Mouse (Mus musculus) neural tube, embryonic 12.5 days (tissue): ENCODE results near the gene Otx2. TPM values are rescaled to one million over a fixed set of nuclear protein-coding genes. Genes with fewer than 3 reads are reported as not detected.

Experiments
- ATAC-seq: fragments of 200-750 bp; cut with Nextera tagmentation; 2 replicates; pipeline ENCODE4 v1.8.0; 2017; ENCODE audit warnings: low read depth, mild to moderate bottlenecking, moderate TSS enrichment, moderate library complexity; ENCODE audit not compliant: low FRiP score
- H3K27ac ChIP-seq: fragments of 300-500 bp; sonication (generic); 2 replicates; pipeline ENCODE4 v1.5.1; 2016
- H3K27me3 ChIP-seq: fragments of 300-500 bp; sonication (generic); replicated peaks from 2 replicates; pipeline ENCODE4 v1.6.1; 2016; ENCODE audit warnings: mild to moderate bottlenecking
- H3K36me3 ChIP-seq: fragments of 300-500 bp; sonication (generic); 2 replicates; pipeline ENCODE4 v1.6.1; 2016; ENCODE audit warnings: mild to moderate bottlenecking
- H3K4me1 ChIP-seq: fragments of 300-500 bp; sonication (generic); 2 replicates; pipeline ENCODE4 v1.6.1; 2016
- H3K4me2 ChIP-seq: fragments of 300-500 bp; sonication (generic); replicated peaks from 2 replicates; pipeline ENCODE4 v1.6.1; 2016; ENCODE audit warnings: mild to moderate bottlenecking
- H3K4me3 ChIP-seq: fragments of 300-500 bp; sonication (generic); 2 replicates; pipeline ENCODE4 v1.5.1; 2016
- H3K9ac ChIP-seq: fragments of 300-500 bp; sonication (generic); 2 replicates; pipeline ENCODE4 v1.6.1; 2016; ENCODE audit warnings: mild to moderate bottlenecking
- H3K9me3 ChIP-seq: fragments of 300-500 bp; sonication (generic); 2 replicates; pipeline ENCODE4 v1.6.1; 2016; ENCODE audit warnings: mild to moderate bottlenecking
- WGBS: fragments of 180-500 bp; shearing (Covaris S2); methylation state at CpG from one replicate; pipeline ENCODE4 v1.1.7; 2016; 5-methylcytosine and 5-hydroxymethylcytosine counted together
- polyA plus RNA-seq: library from polyadenylated mRNA; unstranded; fragments of >200 nt; fragmentation: Nextera tagmentation; extraction: Ambion mirVana; gene quantifications from 2 replicates; pipeline ENCODE4 v1.2.1, GENCODE M21; 2016

Gene Otx2
- 0.09 TPM in 1 of 2 replicates, not detected in the other for polyA plus RNA-seq

GRCm38 (mm10) chr14:48673541-48673940, at the start of gene Otx2:
Gene Otx2, minus strand, starts transcription at chr14:48673819.
- 0 out of 2 replicates have a peak, but pooled peaks cover 4% of the 10 kb centered on the region for H3K4me1 ChIP-seq
- ATAC-seq: no peak
- H3K4me3 ChIP-seq: no peak within 1 kb of the TSS
- WGBS: under 1% methylated on average over 27 of the region's 27 CpGs
- no peak within 1 kb of the TSS for H3K9ac ChIP-seq
- no peaks in the 10 kb centered on the region for H3K36me3 ChIP-seq
- H3K27ac ChIP-seq: no peak within 1 kb of the TSS
- peaks cover 96% of the 10 kb centered on the region for H3K27me3 ChIP-seq
- no peaks in the 10 kb centered on the region for H3K9me3 ChIP-seq
- no peak within 1 kb of the TSS for H3K4me2 ChIP-seq

- no peak for ATAC-seq
- 28% methylated on average over 4 of the region's 4 CpGs for WGBS
- Histone ChIP-seq H3K27me3 (no peaks in the 10 kb centered on the region), H3K36me3 (no peaks in the 10 kb centered on the region), H3K9ac (no peak overlapping the region), H3K4me2 (no peak overlapping the region), H3K4me1 (no peaks in the 10 kb centered on the region), H3K4me3 (no peak overlapping the region), H3K27ac (no peak overlapping the region), H3K9me3 (no peaks in the 10 kb centered on the region)
Measured at GRCm38 (mm10) chr14:48722763-48723162, 49.1 kb upstream of the Otx2 start.

GRCm38 (mm10) chr14:48719296-48719695, 45.7 kb upstream of the Otx2 start:
- Histone ChIP-seq H3K27ac (no peak overlapping the region), H3K4me3 (no peak overlapping the region), H3K27me3 (no peaks in the 10 kb centered on the region), H3K9me3 (no peaks in the 10 kb centered on the region), H3K4me1 (no peaks in the 10 kb centered on the region), H3K9ac (no peak overlapping the region), H3K4me2 (no peak overlapping the region), H3K36me3 (no peaks in the 10 kb centered on the region)
- ATAC-seq: no peak
- 89% methylated on average over 3 of the region's 3 CpGs for WGBS

GRCm38 (mm10) chr14:48717632-48718279, 44.1 kb upstream of the Otx2 start:
- H3K9me3 ChIP-seq: no peaks in the 10 kb centered on the region
- no peaks in the 10 kb centered on the region; the same call in 1 of the 2 replicates for H3K27me3 ChIP-seq
- H3K9ac ChIP-seq: no peak overlapping the region
- no peak overlapping the region for H3K4me2 ChIP-seq
- no peak overlapping the region for H3K4me3 ChIP-seq
- 85% methylated on average over 8 of the region's 8 CpGs for WGBS
- no peak for ATAC-seq
- H3K36me3 ChIP-seq: no peaks in the 10 kb centered on the region
- H3K4me1 ChIP-seq: no peaks in the 10 kb centered on the region
- H3K27ac ChIP-seq: no peak overlapping the region

GRCm38 (mm10) chr14:48716456-48716855, 42.8 kb upstream of the Otx2 start:
- Histone ChIP-seq H3K4me1 (no peaks in the 10 kb centered on the region), H3K36me3 (no peaks in the 10 kb centered on the region), H3K4me3 (no peak overlapping the region), H3K27me3 (no peaks in the 10 kb centered on the region; the same call in 1 of the 2 replicates), H3K9me3 (no peaks in the 10 kb centered on the region), H3K9ac (no peak overlapping the region), H3K4me2 (no peak overlapping the region), H3K27ac (no peak overlapping the region)
- WGBS: 90% methylated on average over 4 of the region's 4 CpGs
- no peak for ATAC-seq

- no peak overlapping the region for H3K4me3 ChIP-seq
- H3K27me3 ChIP-seq: peaks cover 37% of the 10 kb centered on the region
- H3K9me3 ChIP-seq: no peaks in the 10 kb centered on the region
- no peak overlapping the region for H3K9ac ChIP-seq
- 0 out of 2 replicates have a peak, but pooled peaks have one; percentile 22 for ATAC-seq
- H3K36me3 ChIP-seq: no peaks in the 10 kb centered on the region
- H3K4me1 ChIP-seq: peaks cover 12% of the 10 kb centered on the region
- no peak overlapping the region for H3K4me2 ChIP-seq
- WGBS: 75% methylated on average over 13 of the region's 13 CpGs
- H3K27ac ChIP-seq: no peak overlapping the region
Measured at GRCm38 (mm10) chr14:48710871-48711370, 37.3 kb upstream of the Otx2 start.

- Histone ChIP-seq H3K9ac (no peak overlapping the region), H3K27ac (no peak overlapping the region), H3K36me3 (no peaks in the 10 kb centered on the region), H3K4me3 (no peak overlapping the region), H3K27me3 (peaks cover 44% of the 10 kb centered on the region), H3K4me1 (peaks cover 12% of the 10 kb centered on the region), H3K4me2 (peak overlapping the region; percentile 51), H3K9me3 (no peaks in the 10 kb centered on the region)
- WGBS: 28% methylated on average over 11 of the region's 11 CpGs
- 0 out of 2 replicates have a peak, but pooled peaks have one; percentile 5 for ATAC-seq
Measured at GRCm38 (mm10) chr14:48710062-48710870, 36.6 kb upstream of the Otx2 start.

GRCm38 (mm10) chr14:48709371-48710061, 35.9 kb upstream of the Otx2 start:
- H3K4me1 ChIP-seq: peaks cover 12% of the 10 kb centered on the region
- peak overlapping the region; percentile 51 for H3K4me2 ChIP-seq
- peak; percentile 92 for ATAC-seq
- H3K9me3 ChIP-seq: no peaks in the 10 kb centered on the region
- H3K27me3 ChIP-seq: peaks cover 50% of the 10 kb centered on the region
- H3K4me3 ChIP-seq: no peak overlapping the region
- no peak overlapping the region for H3K9ac ChIP-seq
- no peak overlapping the region for H3K27ac ChIP-seq
- WGBS: under 1% methylated on average over 20 of the region's 20 CpGs
- H3K36me3 ChIP-seq: no peaks in the 10 kb centered on the region

GRCm38 (mm10) chr14:48707844-48708383, 34.3 kb upstream of the Otx2 start:
- WGBS: 1% methylated on average over 6 of the region's 6 CpGs
- H3K27me3 ChIP-seq: peaks cover 63% of the 10 kb centered on the region
- H3K4me3 ChIP-seq: no peak overlapping the region
- H3K9ac ChIP-seq: no peak overlapping the region
- no peak overlapping the region for H3K4me2 ChIP-seq
- H3K27ac ChIP-seq: no peak overlapping the region
- no peaks in the 10 kb centered on the region for H3K9me3 ChIP-seq
- no peaks in the 10 kb centered on the region for H3K36me3 ChIP-seq
- H3K4me1 ChIP-seq: peaks cover 12% of the 10 kb centered on the region
- ATAC-seq: no peak

- H3K4me1 ChIP-seq: peaks cover 12% of the 10 kb centered on the region
- 55% methylated on average over 5 of the region's 5 CpGs for WGBS
- no peaks in the 10 kb centered on the region for H3K36me3 ChIP-seq
- no peak overlapping the region for H3K4me2 ChIP-seq
- no peak overlapping the region for H3K9ac ChIP-seq
- no peak overlapping the region for H3K4me3 ChIP-seq
- no peak for ATAC-seq
- no peak overlapping the region for H3K27ac ChIP-seq
- peaks cover 63% of the 10 kb centered on the region for H3K27me3 ChIP-seq
- H3K9me3 ChIP-seq: no peaks in the 10 kb centered on the region
Measured at GRCm38 (mm10) chr14:48707391-48707790, 33.8 kb upstream of the Otx2 start.

GRCm38 (mm10) chr14:48700790-48701370, 27.3 kb upstream of the Otx2 start:
- Histone ChIP-seq H3K4me2 (no peak overlapping the region), H3K36me3 (no peaks in the 10 kb centered on the region), H3K27ac (no peak overlapping the region), H3K4me3 (no peak overlapping the region), H3K9ac (no peak overlapping the region), H3K9me3 (no peaks in the 10 kb centered on the region), H3K4me1 (no peaks in the 10 kb centered on the region), H3K27me3 (peaks cover 36% of the 10 kb centered on the region)
- WGBS: 11% methylated on average over 8 of the region's 8 CpGs
- no peak for ATAC-seq
